Mouse (Mus musculus) myocyte (in vitro differentiated cells): ENCODE results near the gene Cox8a. TPM values are rescaled to one million over a fixed set of nuclear protein-coding genes. Genes with fewer than 3 reads are reported as not detected.

Experiments
- H3K27me3 ChIP-seq: one replicate; pipeline ENCODE4 v1.6.1; 2011; ENCODE audit not compliant: control insufficient read depth, insufficient read depth, insufficient read length
- H3K36me3 ChIP-seq: one replicate; pipeline ENCODE4 v1.6.1; 2011; ENCODE audit not compliant: control insufficient read depth, insufficient read depth
- H3K4me2 ChIP-seq: one replicate; pipeline ENCODE4 v1.6.1; 2011; ENCODE audit warnings: low read depth, control low read depth
- H3K4me3 ChIP-seq: one replicate; pipeline ENCODE4 v1.5.1; 2011; ENCODE audit warnings: mild to moderate bottlenecking, control low read depth, moderate library complexity
- H3K79me2 ChIP-seq: one replicate; pipeline ENCODE4 v1.6.1; 2011; ENCODE audit not compliant: control insufficient read depth, insufficient read depth
- H3ac ChIP-seq: one replicate; pipeline ENCODE4 v1.6.1; 2011; ENCODE audit not compliant: control insufficient read depth, insufficient read length
- CEBPB ChIP-seq: IDR thresholded peaks from 2 replicates; pipeline ENCODE4 v1.6.1; 2011; ENCODE audit warnings: mild to moderate bottlenecking, moderate library complexity; ENCODE audit not compliant: poor library complexity, insufficient read depth, severe bottlenecking
- E2F4 ChIP-seq: IDR thresholded peaks from one replicate; pipeline ENCODE4 v1.6.1; 2011; ENCODE audit warnings: mild to moderate bottlenecking, control low read depth, moderate library complexity; ENCODE audit not compliant: insufficient read depth
- MAX ChIP-seq: IDR thresholded peaks from one replicate; pipeline ENCODE4 v1.6.1; 2011; ENCODE audit warnings: low read depth, mild to moderate bottlenecking, control low read depth
- MYOD1 ChIP-seq, 3 experiments: IDR thresholded peaks; one replicate each; pipeline ENCODE4 v1.6.1; 2011; ENCODE audit warnings: control low read depth in 2 of 3, low read depth in 2 of 3, mild to moderate bottlenecking in 2 of 3, moderate library complexity in 1 of 3; ENCODE audit not compliant: insufficient read length in 2 of 3, control insufficient read depth in 1 of 3
- MYOG ChIP-seq, 3 experiments: IDR thresholded peaks; one replicate each; pipeline ENCODE4 v1.6.1; 2011; ENCODE audit warnings: control low read depth in 2 of 3, low read depth in 2 of 3, mild to moderate bottlenecking in 2 of 3; ENCODE audit not compliant: insufficient read length in 2 of 3, control insufficient read depth in 1 of 3, insufficient read depth in 1 of 3
- POLR2A ChIP-seq: IDR thresholded peaks from one replicate; pipeline ENCODE4 v1.6.1; 2011; ENCODE audit warnings: low read depth, mild to moderate bottlenecking, control low read depth, moderate library complexity; ENCODE audit not compliant: insufficient read length
- POLR2AphosphoS2 ChIP-seq: IDR thresholded peaks from one replicate; pipeline ENCODE4 v1.6.1; 2011; ENCODE audit warnings: low read depth, control low read depth; ENCODE audit not compliant: insufficient read length
- REST ChIP-seq: IDR thresholded peaks from one replicate; pipeline ENCODE4 v1.6.1; 2011; ENCODE audit warnings: mild to moderate bottlenecking, control low read depth, moderate library complexity; ENCODE audit not compliant: insufficient read depth, insufficient read length
- SRF ChIP-seq: IDR thresholded peaks from one replicate; pipeline ENCODE4 v1.6.1; 2011; ENCODE audit warnings: low read depth; ENCODE audit not compliant: control insufficient read depth, insufficient read length
- TCF12 ChIP-seq: IDR thresholded peaks from one replicate; pipeline ENCODE4 v1.6.1; 2011; ENCODE audit warnings: mild to moderate bottlenecking, control low read depth; ENCODE audit not compliant: poor library complexity, insufficient read depth, severe bottlenecking
- TCF3 ChIP-seq: IDR thresholded peaks from one replicate; pipeline ENCODE4 v1.6.1; 2011; ENCODE audit warnings: low read depth, control low read depth; ENCODE audit not compliant: insufficient read length
- USF1 ChIP-seq: IDR thresholded peaks from one replicate; pipeline ENCODE4 v1.6.1; 2011; ENCODE audit warnings: low read depth, mild to moderate bottlenecking, control low read depth, moderate library complexity
- polyA plus RNA-seq: library from polyadenylated mRNA; unstranded; fragments of >200 nt; fragmentation: generic; extraction: Trizol; gene quantifications from one replicate; pipeline ENCODE4 v1.2.1, GENCODE M21; 2012; ENCODE audit warnings: missing spikeins

Gene Cox8a
- polyA plus RNA-seq, 1 experiment: 1,011 TPM

- H3ac ChIP-seq: peak within 1 kb of the TSS; percentile 65
- peak within 1 kb of the TSS; percentile 100 for H3K4me2 ChIP-seq
- no peaks in the 10 kb centered on the region for H3K27me3 ChIP-seq
- peak within 1 kb of the TSS; percentile 85 for H3K4me3 ChIP-seq
- TF ChIP-seq CEBPB: no peak
- TF ChIP-seq TCF12: no peak
- TF ChIP-seq POLR2AphosphoS2: peak; percentile 92
- no peak for TF ChIP-seq REST
- no peak for TF ChIP-seq E2F4
- TF ChIP-seq MYOD1 (IDR thresholded peaks at IDR 0.05; ENCODE audit: control insufficient read depth in 1 of 3, insufficient read length in 2 of 3, low read depth in 2 of 3): peak in 1 of 3 experiments; percentile 6
- TF ChIP-seq MAX: no peak
- no peak for TF ChIP-seq USF1
- TF ChIP-seq MYOG (IDR thresholded peaks at IDR 0.05; ENCODE audit: control insufficient read depth in 1 of 3, insufficient read depth in 1 of 3, insufficient read length in 2 of 3, low read depth in 2 of 3): no peak
- TF ChIP-seq POLR2A: peak; percentile 68
- TF ChIP-seq TCF3: no peak
- no peak for TF ChIP-seq SRF
- peaks cover 33% of the 10 kb centered on the region for H3K79me2 ChIP-seq
- peaks cover 17% of the 10 kb centered on the region for H3K36me3 ChIP-seq
Observed at GRCm38 (mm10) chr19:7205753-7206736, 11.4 kb downstream of the Cox8a start, which contains the start of gene Otub1. Otub1 (minus strand) TSS chr19:7206316.

- peak overlapping the region; percentile 85 for H3K4me3 ChIP-seq
- peak overlapping the region; percentile 100 for H3K4me2 ChIP-seq
- peak overlapping the region; percentile 65 for H3ac ChIP-seq
- no peaks in the 10 kb centered on the region for H3K27me3 ChIP-seq
- H3K79me2 ChIP-seq: peaks cover 33% of the 10 kb centered on the region
- TF ChIP-seq MAX: no peak
- TF ChIP-seq TCF3: no peak
- no peak for TF ChIP-seq MYOD1 (IDR thresholded peaks at IDR 0.05; ENCODE audit: control insufficient read depth in 1 of 3, insufficient read length in 2 of 3, low read depth in 2 of 3)
- no peak for TF ChIP-seq POLR2AphosphoS2
- TF ChIP-seq E2F4: no peak
- no peak for TF ChIP-seq USF1
- H3K36me3 ChIP-seq: peaks cover 14% of the 10 kb centered on the region
Observed at GRCm38 (mm10) chr19:7205326-7205725, 12.1 kb downstream of the Cox8a start.

- Histone ChIP-seq H3K36me3 (peaks cover 18% of the 10 kb centered on the region), H3K4me3 (peak overlapping the region; percentile 85), H3K4me2 (peak overlapping the region; percentile 100), H3ac (no peak overlapping the region), H3K27me3 (no peaks in the 10 kb centered on the region), H3K79me2 (peaks cover 30% of the 10 kb centered on the region)
- TF ChIP-seq POLR2AphosphoS2 (no peak), SRF (no peak)
Observed at GRCm38 (mm10) chr19:7204898-7205297, 12.5 kb downstream of the Cox8a start.

GRCm38 (mm10) chr19:7200427-7200826 lies 17.0 kb downstream of the Cox8a start:
- Histone ChIP-seq H3K36me3 (peaks cover 23% of the 10 kb centered on the region), H3K4me2 (no peak overlapping the region), H3K27me3 (no peaks in the 10 kb centered on the region), H3K4me3 (no peak overlapping the region), H3K79me2 (peaks cover 26% of the 10 kb centered on the region), H3ac (no peak overlapping the region)
- TF ChIP-seq USF1: no peak
- no peak for TF ChIP-seq MAX
- TF ChIP-seq POLR2A: no peak
- TF ChIP-seq REST: no peak
- TF ChIP-seq TCF12: no peak
- no peak for TF ChIP-seq E2F4
- no peak for TF ChIP-seq SRF
- TF ChIP-seq MYOG (IDR thresholded peaks at IDR 0.05; ENCODE audit: control insufficient read depth in 1 of 3, insufficient read depth in 1 of 3, insufficient read length in 2 of 3, low read depth in 2 of 3): no peak
- no peak for TF ChIP-seq CEBPB
- TF ChIP-seq TCF3: no peak
- no peak for TF ChIP-seq POLR2AphosphoS2
- TF ChIP-seq MYOD1 (IDR thresholded peaks at IDR 0.05; ENCODE audit: control insufficient read depth in 1 of 3, insufficient read length in 2 of 3, low read depth in 2 of 3): no peak

- Histone ChIP-seq H3K79me2 (peaks cover 12% of the 10 kb centered on the region), H3K4me3 (no peak overlapping the region), H3ac (no peak overlapping the region), H3K27me3 (no peaks in the 10 kb centered on the region), H3K4me2 (no peak overlapping the region), H3K36me3 (peaks cover 23% of the 10 kb centered on the region)
- TF ChIP-seq POLR2A: no peak
Observed at GRCm38 (mm10) chr19:7199089-7199488, 18.3 kb downstream of the Cox8a start.
